Mouse (Mus musculus): Measurements from ENCODE around the gene Arfgef3. TPM values are rescaled to one million over a fixed set of nuclear protein-coding genes. Genes with fewer than 3 reads are reported as not detected.

Gene Arfgef3
- polyA plus RNA-seq, 1 experiment from 2014 or later, result 2.1 TPM

DNA sequence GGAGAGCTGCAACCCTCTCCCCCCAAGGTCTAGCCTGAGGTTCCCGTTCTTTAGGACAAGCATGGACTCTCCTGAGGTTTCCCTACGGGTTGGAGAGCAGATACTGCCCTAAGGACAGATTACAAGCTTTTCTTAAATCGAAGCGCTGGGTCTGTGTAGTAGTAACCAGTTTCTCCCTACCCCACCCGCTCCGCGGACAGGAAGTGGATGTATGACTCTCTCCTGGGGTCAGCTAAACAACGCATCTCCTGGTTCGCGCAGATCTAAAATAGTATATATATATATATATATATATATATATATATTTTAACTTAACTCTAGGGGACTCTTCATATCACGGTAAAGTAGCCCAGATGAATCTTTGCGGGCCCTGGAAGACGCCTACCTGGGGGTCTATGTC, 198.4 kb downstream of the Arfgef3 start:
- WGBS, result 4% methylated on average over 13 of the region's 13 CpGs
- ATAC-seq (ENCODE audit: insufficient read depth, low FRiP score, low TSS enrichment) (no peak), DNase-seq (ENCODE audit: low spot score) (peak; percentile 13)
- H3K27ac ChIP-seq (ENCODE audit: low read depth, low read length), result no peak overlapping the region
- H3K27me3 ChIP-seq (ENCODE audit: control insufficient read depth, insufficient read depth, low read length), result no peaks in the 10 kb centered on the region
- H3K9me3 ChIP-seq (ENCODE audit: control insufficient read depth, low read length), result no peaks in the 10 kb centered on the region
- peak overlapping the region; percentile 68 for H3K4me2 ChIP-seq (ENCODE audit: low read depth)
- H3K9ac ChIP-seq (ENCODE audit: low read length), result peak overlapping the region; percentile 60
- H3K4me1 ChIP-seq (ENCODE audit: control insufficient read depth, insufficient read depth, low read length), result no peaks in the 10 kb centered on the region
- peak overlapping the region; percentile 46 for H3K4me3 ChIP-seq (ENCODE audit: low read depth, low read length)
- no peaks in the 10 kb centered on the region for H3K36me3 ChIP-seq (ENCODE audit: control insufficient read depth, insufficient read depth, low read length)

DNA sequence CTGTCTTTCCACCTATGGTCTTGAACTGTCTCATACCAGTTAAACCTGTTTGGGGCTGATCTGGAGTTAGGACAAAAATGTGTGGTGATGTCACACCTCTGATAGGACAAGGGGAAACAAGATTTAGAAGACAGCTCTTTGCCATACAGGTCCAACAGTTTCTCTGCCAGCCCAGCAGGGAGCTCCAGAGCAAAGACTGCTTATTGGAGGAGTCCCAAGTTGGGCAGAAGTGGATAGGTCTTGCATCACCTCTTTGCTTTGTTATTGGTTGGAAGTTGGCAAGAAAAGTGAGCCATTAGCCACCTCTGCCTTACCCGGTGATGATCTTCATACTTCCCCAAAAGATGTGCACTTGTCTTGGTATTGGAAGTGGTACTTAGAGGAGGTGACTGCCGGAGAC, 206.9 kb downstream of the Arfgef3 start:
- Histone ChIP-seq H3K4me1 (ENCODE audit: control insufficient read depth, insufficient read depth, low read length) (no peaks in the 10 kb centered on the region), H3K36me3 (ENCODE audit: control insufficient read depth, insufficient read depth, low read length) (peaks cover under 1% of the 10 kb centered on the region; the same call in 1 of the 2 replicates), H3K27me3 (ENCODE audit: control insufficient read depth, insufficient read depth, low read length) (no peaks in the 10 kb centered on the region), H3K9me3 (ENCODE audit: control insufficient read depth, low read length) (no peaks in the 10 kb centered on the region), H3K27ac (ENCODE audit: low read depth, low read length) (no peak overlapping the region), H3K4me3 (ENCODE audit: low read depth, low read length) (no peak overlapping the region), H3K4me2 (ENCODE audit: low read depth) (no peak overlapping the region), H3K9ac (ENCODE audit: low read length) (no peak overlapping the region)
- WGBS, result 87% methylated on average over 2 of the region's 2 CpGs
- DNase-seq (ENCODE audit: low spot score) (no peak), ATAC-seq (ENCODE audit: insufficient read depth, low FRiP score, low TSS enrichment) (no peak)

DNA sequence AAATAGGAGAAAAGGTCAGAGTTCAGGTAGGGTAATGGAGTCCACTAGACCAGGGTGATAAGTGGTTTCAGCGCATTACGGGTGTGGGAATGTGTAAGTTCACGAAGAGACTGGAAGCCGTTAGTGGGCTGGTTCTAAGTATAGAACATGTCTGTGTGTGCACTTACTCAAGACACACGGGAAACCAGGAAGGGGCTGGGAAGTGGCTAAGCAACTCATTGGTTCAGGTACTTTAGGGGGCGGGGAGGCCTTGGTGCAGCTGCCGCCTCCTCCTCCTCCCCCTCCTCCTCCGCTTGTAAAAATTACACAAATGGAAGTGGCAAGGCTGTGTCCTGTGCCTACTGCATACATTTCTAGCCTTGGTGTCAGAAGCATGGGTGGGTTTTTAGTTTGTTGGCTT, 211.5 kb downstream of the Arfgef3 start:
- Histone ChIP-seq H3K36me3 (ENCODE audit: control insufficient read depth, insufficient read depth, low read length) (peaks cover 2% of the 10 kb centered on the region), H3K9ac (ENCODE audit: low read length) (no peak overlapping the region), H3K27me3 (ENCODE audit: control insufficient read depth, insufficient read depth, low read length) (no peaks in the 10 kb centered on the region), H3K4me3 (ENCODE audit: low read depth, low read length) (no peak overlapping the region), H3K9me3 (ENCODE audit: control insufficient read depth, low read length) (no peaks in the 10 kb centered on the region), H3K4me1 (ENCODE audit: control insufficient read depth, insufficient read depth, low read length) (no peaks in the 10 kb centered on the region), H3K4me2 (ENCODE audit: low read depth) (no peak overlapping the region), H3K27ac (ENCODE audit: low read depth, low read length) (no peak overlapping the region)
- 71% methylated on average over 8 of the region's 8 CpGs for WGBS
- DNase-seq (ENCODE audit: low spot score), result no peak
- no peak for ATAC-seq (ENCODE audit: insufficient read depth, low FRiP score, low TSS enrichment)

Other genes starting within 250 kb of the Arfgef3 start
- 16.9 and 19.3 TPM in 2 replicates for gene Hebp2, start 197.9 kb downstream of the Arfgef3 start, polyA plus RNA-seq (2014; fragmentation: Nextera tagmentation; extraction: Ambion mirVana)
- gene Gm4922, start 42.8 kb upstream of the Arfgef3 start, polyA plus RNA-seq (2014; fragmentation: Nextera tagmentation; extraction: Ambion mirVana), result not detected in 2 replicates
- 13.7 and 15.6 TPM in 2 replicates for gene Perp, start 101.1 kb upstream of the Arfgef3 start, polyA plus RNA-seq (2014; fragmentation: Nextera tagmentation; extraction: Ambion mirVana)

Data from neural tube, embryonic 11.5 days (tissue).